Mouse (Mus musculus) heart, embryonic 11.5 days (tissue): ENCODE results near the gene Ptpn13. TPM values are rescaled to one million over a fixed set of nuclear protein-coding genes. Genes with fewer than 3 reads are reported as not detected.

Source experiments
- ATAC-seq: fragments of 200-750 bp; cut with Nextera tagmentation; replicated peaks from 2 replicates; pipeline ENCODE4 v1.8.0; 2017; ENCODE audit warnings: moderate library complexity; ENCODE audit not compliant: insufficient number of reproducible peaks, low FRiP score, low TSS enrichment
- H3K27ac ChIP-seq: fragments of 300-500 bp; sonication (generic); 2 replicates; pipeline ENCODE4 v1.5.1; 2014; ENCODE audit warnings: mild to moderate bottlenecking, low read depth, low read length
- H3K27me3 ChIP-seq: fragments of 300-500 bp; sonication (generic); 2 replicates; pipeline ENCODE4 v1.6.1; 2014; ENCODE audit warnings: mild to moderate bottlenecking, low read length, mixed read lengths; ENCODE audit not compliant: control insufficient read depth, insufficient read depth
- H3K36me3 ChIP-seq: fragments of 300-500 bp; sonication (generic); 2 replicates; pipeline ENCODE4 v1.6.1; 2014; ENCODE audit warnings: mild to moderate bottlenecking, low read length, moderate library complexity, mixed read lengths; ENCODE audit not compliant: control insufficient read depth, insufficient read depth
- H3K4me1 ChIP-seq: fragments of 300-500 bp; sonication (generic); 2 replicates; pipeline ENCODE4 v1.6.1; 2014; ENCODE audit warnings: low read length; ENCODE audit not compliant: control insufficient read depth, insufficient read depth
- H3K4me2 ChIP-seq: fragments of 300-500 bp; sonication (generic); 2 replicates; pipeline ENCODE4 v1.6.1; 2014; ENCODE audit warnings: mild to moderate bottlenecking, moderate library complexity
- H3K4me3 ChIP-seq: fragments of 300-500 bp; sonication (generic); 2 replicates; pipeline ENCODE4 v1.5.1; 2014; ENCODE audit warnings: low read depth, low read length
- H3K9ac ChIP-seq: fragments of 300-500 bp; sonication (generic); 2 replicates; pipeline ENCODE4 v1.6.1; 2014; ENCODE audit warnings: mild to moderate bottlenecking, low read depth, low read length, moderate library complexity
- H3K9me3 ChIP-seq: fragments of 300-500 bp; sonication (generic); replicated peaks from 2 replicates; pipeline ENCODE4 v1.6.1; 2016; ENCODE audit warnings: low read length; ENCODE audit not compliant: control insufficient read depth
- WGBS: fragments of 180-500 bp; shearing (Covaris S2); extraction: QIAGEN DNeasy Blood & Tissue Kit; methylation state at CpG from one replicate; pipeline ENCODE4 v1.1.7; 2014; ENCODE audit not compliant: insufficient replicate concordance; 5-methylcytosine and 5-hydroxymethylcytosine counted together
- polyA plus RNA-seq: library from polyadenylated mRNA; unstranded; fragments of >200 nt; fragmentation: Nextera tagmentation; extraction: Ambion mirVana; gene quantifications from 2 replicates; pipeline ENCODE4 v1.2.1, GENCODE M21; 2014

Ptpn13 gene
- polyA plus RNA-seq, 1 experiment from 2014 or later, result 12.3 TPM

GRCm38 (mm10) chr5:103644167-103644566 lies 219.2 kb downstream of the Ptpn13 start:
- no peak for ATAC-seq
- Histone ChIP-seq H3K27ac (no peak overlapping the region), H3K9ac (no peak overlapping the region), H3K4me3 (no peak overlapping the region), H3K27me3 (no peaks in the 10 kb centered on the region), H3K4me1 (no peaks in the 10 kb centered on the region), H3K36me3 (no peaks in the 10 kb centered on the region), H3K4me2 (no peak overlapping the region), H3K9me3 (no peaks in the 10 kb centered on the region)
- WGBS, result 79% methylated on average over 1 of the region's 1 CpGs

GRCm38 (mm10) chr5:103647320-103647719 lies 222.3 kb downstream of the Ptpn13 start:
- H3K4me3 ChIP-seq, result no peak overlapping the region
- H3K9ac ChIP-seq, result no peak overlapping the region
- no peaks in the 10 kb centered on the region for H3K9me3 ChIP-seq
- H3K4me1 ChIP-seq, result no peaks in the 10 kb centered on the region
- no peaks in the 10 kb centered on the region for H3K36me3 ChIP-seq
- H3K27ac ChIP-seq, result no peak overlapping the region
- no peak for ATAC-seq
- 72% methylated on average over 3 of the region's 3 CpGs for WGBS
- no peaks in the 10 kb centered on the region for H3K27me3 ChIP-seq
- no peak overlapping the region for H3K4me2 ChIP-seq

Other genes with a start within 250 kb of the Ptpn13 start
- 0.52 and 0.86 TPM in 2 replicates for gene Mapk10, start 213.9 kb upstream of the Ptpn13 start, polyA plus RNA-seq
- gene Slc10a6, start 204.2 kb downstream of the Ptpn13 start, polyA plus RNA-seq, result 0.19 TPM in 1 of 2 replicates, not detected in the other
- gene 1700016H13Rik, start 230.8 kb downstream of the Ptpn13 start, polyA plus RNA-seq, result not detected in 2 replicates